Mouse (Mus musculus): Measurements from ENCODE around the gene Ppm1h. TPM values are rescaled to one million over a fixed set of nuclear protein-coding genes. Genes with fewer than 3 reads are reported as not detected.

The Ppm1h gene
- total RNA-seq, 4 experiments from 2014 or later = 67.7 to 79.8 (median 72.7) TPM

- peak in 1 of 2 experiments; percentile 73 for DNase-seq (ENCODE audit: low spot score in 2 of 2)
Observed at GRCm38 (mm10) chr10:122807127-122808105, 128.9 kb downstream of the Ppm1h start.

- DNase-seq (ENCODE audit: low spot score in 2 of 2) = no peak
Observed at GRCm38 (mm10) chr10:122808186-122808585, 129.6 kb downstream of the Ppm1h start.

- no peak for DNase-seq (ENCODE audit: low spot score in 2 of 2)
Observed at GRCm38 (mm10) chr10:122809851-122810250, 131.3 kb downstream of the Ppm1h start.

GRCm38 (mm10) chr10:122815094-122815493 lies 136.5 kb downstream of the Ppm1h start:
- no peak for DNase-seq (ENCODE audit: low spot score in 2 of 2)

GRCm38 (mm10) chr10:122817741-122818140 lies 139.2 kb downstream of the Ppm1h start:
- DNase-seq (ENCODE audit: low spot score in 2 of 2) = no peak

- DNase-seq (ENCODE audit: low spot score in 2 of 2) = no peak
Observed at GRCm38 (mm10) chr10:122819808-122820207, 141.2 kb downstream of the Ppm1h start.

GRCm38 (mm10) chr10:122821549-122821948 lies 143.0 kb downstream of the Ppm1h start:
- no peak for DNase-seq (ENCODE audit: low spot score in 2 of 2)

GRCm38 (mm10) chr10:122823642-122824041 lies 145.1 kb downstream of the Ppm1h start:
- no peak for DNase-seq (ENCODE audit: low spot score in 2 of 2)

GRCm38 (mm10) chr10:122826696-122827331 lies 148.3 kb downstream of the Ppm1h start:
- no peak for DNase-seq (ENCODE audit: low spot score in 2 of 2)

- DNase-seq (ENCODE audit: low spot score in 2 of 2) = no peak
Observed at GRCm38 (mm10) chr10:122827719-122828414, 149.3 kb downstream of the Ppm1h start.

GRCm38 (mm10) chr10:122829801-122830217 lies 151.2 kb downstream of the Ppm1h start:
- DNase-seq (ENCODE audit: low spot score in 2 of 2) = no peak

GRCm38 (mm10) chr10:122830638-122831037 lies 152.1 kb downstream of the Ppm1h start:
- DNase-seq (ENCODE audit: low spot score in 2 of 2) = no peak

GRCm38 (mm10) chr10:122842014-122842413 lies 163.5 kb downstream of the Ppm1h start:
- DNase-seq (ENCODE audit: low spot score in 2 of 2) = no peak

- no peak for DNase-seq (ENCODE audit: low spot score in 2 of 2)
Observed at GRCm38 (mm10) chr10:122842961-122843360, 164.4 kb downstream of the Ppm1h start.

- DNase-seq (ENCODE audit: low spot score in 2 of 2) = no peak
Observed at GRCm38 (mm10) chr10:122845471-122845870, 166.9 kb downstream of the Ppm1h start.

- no peak for DNase-seq (ENCODE audit: low spot score in 2 of 2)
Observed at GRCm38 (mm10) chr10:122846476-122846875, 167.9 kb downstream of the Ppm1h start.

- DNase-seq (ENCODE audit: low spot score in 2 of 2) = no peak
Observed at GRCm38 (mm10) chr10:122848020-122848457, 169.5 kb downstream of the Ppm1h start.

- DNase-seq (ENCODE audit: low spot score in 2 of 2) = peak in 1 of 2 experiments; percentile 42
Observed at GRCm38 (mm10) chr10:122851267-122852160, 173.0 kb downstream of the Ppm1h start.

- DNase-seq (ENCODE audit: low spot score in 2 of 2) = no peak
Observed at GRCm38 (mm10) chr10:122854571-122854970, 176.0 kb downstream of the Ppm1h start.

GRCm38 (mm10) chr10:122855149-122855548 lies 176.6 kb downstream of the Ppm1h start:
- DNase-seq (ENCODE audit: low spot score in 2 of 2) = no peak

Measured in layer of hippocampus, adult 8-10 months (tissue).